Mouse (Mus musculus) ovary, postnatal 10 days (tissue): Measurements from ENCODE around the gene Lhx6.

ENCODE experiments used
- DNase-seq: peaks from one replicate; pipeline ENCODE4 v3.0.0; 2022; ENCODE audit warnings: low spot score

Gene Lhx6

GRCm38 (mm10) chr2:36093301-36093700, 11.9 kb downstream of the Lhx6 start:
- DNase-seq, result no peak

GRCm38 (mm10) chr2:36092748-36093147, 12.5 kb downstream of the Lhx6 start:
- no peak for DNase-seq

GRCm38 (mm10) chr2:36090853-36091741, 14.1 kb downstream of the Lhx6 start:
- DNase-seq, result no peak

- no peak for DNase-seq
Observed at GRCm38 (mm10) chr2:36089190-36089589, 16.0 kb downstream of the Lhx6 start.

- no peak for DNase-seq
Observed at GRCm38 (mm10) chr2:36085041-36085440, 20.2 kb downstream of the Lhx6 start.

- no peak for DNase-seq
Observed at GRCm38 (mm10) chr2:36082802-36083580, 22.2 kb downstream of the Lhx6 start.

GRCm38 (mm10) chr2:36081446-36081845, 23.8 kb downstream of the Lhx6 start:
- no peak for DNase-seq

- DNase-seq, result no peak
Observed at GRCm38 (mm10) chr2:36077160-36077761, 27.9 kb downstream of the Lhx6 start.

GRCm38 (mm10) chr2:36075210-36075609, 30.0 kb downstream of the Lhx6 start:
- DNase-seq, result no peak

GRCm38 (mm10) chr2:36073781-36074180, 31.4 kb downstream of the Lhx6 start:
- DNase-seq, result no peak

GRCm38 (mm10) chr2:36071660-36072305, 33.4 kb downstream of the Lhx6 start:
- DNase-seq, result no peak

- no peak for DNase-seq
Observed at GRCm38 (mm10) chr2:36067132-36067531, 38.1 kb downstream of the Lhx6 start.

- DNase-seq, result no peak
Observed at GRCm38 (mm10) chr2:36061409-36061808, 43.8 kb downstream of the Lhx6 start.

GRCm38 (mm10) chr2:36056248-36056647, 49.0 kb downstream of the Lhx6 start:
- no peak for DNase-seq

GRCm38 (mm10) chr2:36053249-36053648, 52.0 kb downstream of the Lhx6 start:
- no peak for DNase-seq

GRCm38 (mm10) chr2:36049567-36049954, 55.6 kb downstream of the Lhx6 start:
- DNase-seq, result no peak

- peak; percentile 99 for DNase-seq
Observed at GRCm38 (mm10) chr2:36048748-36049566, 56.3 kb downstream of the Lhx6 start, which contains the start of the genes Ndufa8 and Morn5. Ndufa8 (minus strand) TSS chr2:36049406. Morn5 (plus strand) TSS chr2:36049458.

- DNase-seq, result no peak
Observed at GRCm38 (mm10) chr2:36048164-36048563, 57.0 kb downstream of the Lhx6 start.

GRCm38 (mm10) chr2:36040872-36041271, 64.3 kb downstream of the Lhx6 start:
- no peak for DNase-seq

GRCm38 (mm10) chr2:36039297-36039985, 65.8 kb downstream of the Lhx6 start:
- DNase-seq, result no peak
